Comparison of ENCODE assay signal across 8 mouse cellular contexts in genomic region chr7:122199296-122199695, GRCm38 (mm10). TPM values are rescaled to one million over a fixed set of nuclear protein-coding genes. Genes with fewer than 3 reads are reported as not detected.
DNase-seq lines count a peak whose midpoint lies in the region; ATAC-seq and TF ChIP-seq lines count a peak whose summit lies in the region.

No protein-coding gene starts in this region.

- no peak for TF ChIP-seq POLR2A in bone marrow, adult 2 months (IDR thresholded peaks at IDR 0.05; ENCODE audit: borderline replicate concordance, control insufficient read depth, low read depth, low read length)

- no peaks in the 10 kb centered on the region for H3K36me3 ChIP-seq in intestine, embryonic 16.5 days (ENCODE audit: control insufficient read depth, insufficient read depth, low read length)

- H3K27ac ChIP-seq in left cerebral cortex, adult 2 months: no peak overlapping the region
- no peak overlapping the region for H3K27ac ChIP-seq in bone marrow, adult 2 months (ENCODE audit: control insufficient read depth, insufficient read depth, low read depth, low read length, poor library complexity)
- H3K27ac ChIP-seq in intestine, embryonic 16.5 days (ENCODE audit: low read length): no peak overlapping the region

- peak; percentile 58; the same call in 1 of the 2 replicates for ATAC-seq in intestine, embryonic 16.5 days

- TF ChIP-seq CTCF in left cerebral cortex, adult 2 months (IDR thresholded peaks at IDR 0.05): peak; percentile 92
- peak; percentile 31 for TF ChIP-seq CTCF in bone marrow, adult 2 months (IDR thresholded peaks at IDR 0.05; ENCODE audit: control insufficient read depth, insufficient read depth, low read length)

- H3K9ac ChIP-seq in intestine, embryonic 16.5 days (ENCODE audit: low read depth, low read length): no peak overlapping the region

- DNase-seq in adrenal gland, postnatal 14 days: peak; percentile 31
- no peak for DNase-seq in adrenal gland, postnatal 4 days (ENCODE audit: low spot score in 2 of 2)
- DNase-seq in left cerebral cortex, adult 2 months (ENCODE audit: extremely low spot score in 1 of 2, low spot score in 2 of 2): no peak
- no peak for DNase-seq in left cerebral cortex, postnatal 36 days (ENCODE audit: low spot score in 2 of 2)
- peak; percentile 22 for DNase-seq in retina, adult 2 months (ENCODE audit: low read depth, low spot score)
- no peak for DNase-seq in spleen, postnatal 10 days (ENCODE audit: low spot score in 2 of 2)

- H3K4me2 ChIP-seq in intestine, embryonic 16.5 days (ENCODE audit: low read depth, low read length): no peak overlapping the region

- H3K9me3 ChIP-seq in intestine, embryonic 16.5 days (ENCODE audit: control insufficient read depth, low read length): no peaks in the 10 kb centered on the region

- intact Hi-C loops in left cerebral cortex, adult 2 months (cut with DNase I): loop anchor here (1.0 kb wide), 2 partner anchors 43 to 260 kb away; no protein-coding TSS in a partner anchor
- intact Hi-C loops in left cerebral cortex, postnatal 36 days (cut with DNase I): loop anchor here (2.0 to 5.0 kb wide), 2 partner anchors 38 to 263 kb away; no protein-coding TSS in a partner anchor

- WGBS in bone marrow, adult 2 months: 26% methylated on average over 5 of the region's 5 CpGs
- WGBS in intestine, embryonic 16.5 days: 22% methylated on average over 5 of the region's 5 CpGs

- no peaks in the 10 kb centered on the region for H3K4me1 ChIP-seq in bone marrow, adult 2 months (ENCODE audit: control insufficient read depth, insufficient read depth, low read length)
- H3K4me1 ChIP-seq in intestine, embryonic 16.5 days (ENCODE audit: control insufficient read depth, insufficient read depth, low read length): no peaks in the 10 kb centered on the region

- H3K4me3 ChIP-seq in left cerebral cortex, adult 2 months: no peak overlapping the region
- H3K4me3 ChIP-seq in bone marrow, adult 2 months (replicated peaks; ENCODE audit: control insufficient read depth, low read depth, low read length): no peak overlapping the region
- no peak overlapping the region for H3K4me3 ChIP-seq in intestine, embryonic 16.5 days (ENCODE audit: low read length)

- no peaks in the 10 kb centered on the region for H3K27me3 ChIP-seq in intestine, embryonic 16.5 days (replicated peaks; ENCODE audit: control insufficient read depth, insufficient read depth, low read length)

RNA-seq across cellular contexts. Expression of gene Ern2, which starts 13.3 kb away (rescaled TPM):
- total RNA-seq in adrenal gland, postnatal 14 days (2021): not detected in 2 replicates
- total RNA-seq in adrenal gland, postnatal 4 days (2021): under 1 TPM in 1 of 2 experiments, not detected in 1; 0.22 TPM
- under 1 TPM; 0.45 to 0.75 TPM for total RNA-seq in left cerebral cortex, adult 2 months (2021)
- under 1 TPM; 0.25 TPM for total RNA-seq in left cerebral cortex, postnatal 36 days (2021)
- 0.32 TPM in 1 of 2 replicates, not detected in the other for polyA plus RNA-seq in bone marrow, adult 2 months (2011; ENCODE audit: insufficient read depth, insufficient read length, low replicate concordance, missing spikeins)
- 8.5 and 9.4 TPM in 2 replicates for polyA plus RNA-seq in intestine, embryonic 16.5 days (2015; fragmentation: Nextera tagmentation; extraction: Ambion mirVana)

RNA-seq across cellular contexts. Expression of gene Chp2, which starts 20.0 kb away (rescaled TPM):
- total RNA-seq in adrenal gland, postnatal 14 days (2021): 2.4 and 5.1 TPM in 2 replicates
- 1 to 10 TPM; 2.5 to 4.9 TPM for total RNA-seq in adrenal gland, postnatal 4 days (2021)
- total RNA-seq in left cerebral cortex, adult 2 months (2021): 1 to 10 TPM; 4.9 to 5.4 TPM
- 1 to 10 TPM; 2.3 to 4.7 TPM for total RNA-seq in left cerebral cortex, postnatal 36 days (2021)
- 4.7 and 8.3 TPM in 2 replicates for polyA plus RNA-seq in bone marrow, adult 2 months (2011; ENCODE audit: insufficient read depth, insufficient read length, low replicate concordance, missing spikeins)
- polyA plus RNA-seq in intestine, embryonic 16.5 days (2015; fragmentation: Nextera tagmentation; extraction: Ambion mirVana): 9.6 and 10.1 TPM in 2 replicates

RNA-seq across cellular contexts. Expression of gene Plk1, which starts 40.1 kb away (rescaled TPM):
- total RNA-seq in adrenal gland, postnatal 14 days (2021): 13.3 and 15.2 TPM in 2 replicates
- total RNA-seq in adrenal gland, postnatal 4 days (2021): 10 to 100 TPM; 25.3 to 27.3 TPM
- total RNA-seq in left cerebral cortex, adult 2 months (2021): 1 to 10 TPM; 1.5 to 1.7 TPM
- total RNA-seq in left cerebral cortex, postnatal 36 days (2021): 1 to 10 TPM; 1.4 to 2.5 TPM
- polyA plus RNA-seq in bone marrow, adult 2 months (2011; ENCODE audit: insufficient read depth, insufficient read length, low replicate concordance, missing spikeins): 36.1 and 36.6 TPM in 2 replicates
- 103 and 117 TPM in 2 replicates for polyA plus RNA-seq in intestine, embryonic 16.5 days (2015; fragmentation: Nextera tagmentation; extraction: Ambion mirVana)

Comparison
In these comparisons a context has a peak if more than half of its experiments do, and no peak if none do; other contexts are left out.
1. DNase-seq: peak in adrenal gland, postnatal 14 days (single experiment) and retina, adult 2 months (single experiment); none in adrenal gland, postnatal 4 days (0 of 2), left cerebral cortex, adult 2 months (0 of 2), left cerebral cortex, postnatal 36 days (0 of 2) and spleen, postnatal 10 days (0 of 2).